Mouse (Mus musculus) cerebellum, adult (tissue): ENCODE measurements around the gene Nxn.
A peak's percentile ranks its signal among the peaks of the same experiment; 100 is the strongest.

ENCODE experiments used
- ATAC-seq: cut with Nextera tagmentation; 2 replicates; pipeline ENCODE4 v1.9.2; 2017; ENCODE audit warnings: mild to moderate bottlenecking, moderate library complexity, mixed read lengths; ENCODE audit not compliant: insufficient number of reproducible peaks, low FRiP score, low TSS enrichment

Nxn gene

DNA sequence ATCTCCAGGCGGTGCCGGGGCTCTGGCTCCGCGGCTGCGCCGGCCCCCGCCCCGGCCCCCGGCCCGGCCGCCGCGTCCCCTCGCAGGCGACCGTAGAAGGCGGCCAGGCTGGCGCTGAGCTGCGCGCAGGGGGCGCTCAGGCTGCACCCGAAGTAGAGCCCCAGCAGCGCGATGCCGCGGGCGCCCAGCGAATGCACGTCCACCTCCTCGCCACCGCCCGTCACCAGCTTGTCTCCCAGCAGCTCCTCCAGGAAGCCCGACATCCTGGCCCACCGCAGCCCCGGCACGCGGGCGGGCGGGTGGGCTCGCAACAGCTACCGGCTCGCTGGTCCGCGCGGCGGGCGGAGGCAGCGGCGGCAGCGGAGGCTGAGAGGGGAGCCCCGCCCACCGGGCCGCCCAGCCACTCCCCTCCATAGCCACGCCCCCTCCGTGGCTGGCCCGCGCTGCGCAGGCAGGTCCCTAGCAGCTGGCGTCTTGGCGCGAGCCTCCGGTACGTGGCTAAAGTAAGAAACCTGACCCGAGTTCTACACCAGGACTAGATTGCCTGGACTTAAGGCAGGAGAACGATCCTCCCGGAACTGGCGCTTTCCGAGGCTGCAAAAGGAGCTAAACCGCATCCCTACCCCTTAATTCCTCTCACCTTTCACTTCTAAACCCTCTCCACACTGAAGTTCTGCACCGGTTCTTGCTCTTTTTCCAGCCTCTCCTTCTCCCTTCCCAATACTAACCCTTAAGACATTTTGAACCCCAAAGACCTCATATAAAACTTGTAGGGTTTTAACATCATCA lies at the start of gene Nxn:
Gene Nxn, minus strand, starts transcription at position 343 of the 789 bp plus-strand sequence.
- ATAC-seq: peak; percentile 61; the same call in 1 of the 2 replicates

DNA sequence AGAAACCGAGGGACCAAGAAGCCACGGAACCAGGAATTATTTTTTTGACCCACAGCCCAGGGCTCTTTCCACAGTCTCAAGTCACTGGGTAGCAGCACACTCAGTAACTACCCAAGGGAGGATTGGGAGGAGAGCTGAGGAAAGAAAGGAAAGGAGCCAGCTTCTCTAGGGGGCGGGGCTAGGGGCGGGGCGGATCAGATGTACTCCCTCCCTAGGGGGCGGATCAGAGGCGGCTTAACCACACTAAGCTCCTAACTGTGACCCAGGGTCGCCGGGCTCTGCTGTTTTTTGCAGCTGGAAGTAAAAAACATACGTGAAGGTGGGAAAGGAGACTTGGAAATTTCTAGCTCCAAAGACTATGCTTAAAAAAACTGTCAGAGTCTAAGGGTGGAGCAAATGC lies 47.3 kb upstream of the Nxn start:
- ATAC-seq: no peak

DNA sequence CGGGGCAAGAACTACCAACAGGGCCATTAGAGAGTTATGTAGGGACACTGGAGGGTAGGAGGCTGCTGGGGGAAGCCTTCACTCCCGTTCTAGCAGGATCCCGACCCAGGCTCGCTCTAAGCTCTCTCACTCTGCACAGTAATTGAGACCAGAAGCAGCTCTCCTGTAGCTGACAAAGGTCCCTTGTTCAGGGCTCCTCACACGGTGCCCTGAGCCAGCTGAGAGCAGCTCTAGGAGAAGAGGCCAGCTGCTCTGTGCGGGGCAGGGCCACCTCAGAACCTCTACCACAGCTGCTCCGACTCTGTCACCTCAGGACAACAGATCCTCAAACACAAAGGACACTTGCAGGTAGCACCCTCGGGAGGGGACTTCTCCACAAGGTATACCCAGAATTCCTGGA lies 46.5 kb upstream of the Nxn start:
- no peak for ATAC-seq

DNA sequence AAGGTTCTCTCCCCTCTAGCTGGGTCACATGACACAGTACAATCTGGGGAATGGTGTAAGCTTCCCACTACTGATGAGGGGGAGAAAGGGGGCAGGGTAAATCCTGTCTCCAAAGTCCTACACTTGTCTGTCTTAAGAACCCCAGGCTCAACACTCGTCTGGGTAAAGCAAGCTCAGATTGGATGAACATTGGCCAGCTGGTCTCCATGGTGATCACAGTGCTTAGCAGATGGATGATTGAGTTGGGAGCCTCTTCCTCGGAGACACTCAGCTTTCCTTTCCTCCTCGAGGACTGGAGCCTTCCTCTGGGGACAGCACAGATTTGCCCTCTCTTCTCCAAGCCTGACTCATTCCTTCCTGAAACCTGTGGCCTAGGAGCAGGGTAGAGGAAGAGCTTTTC lies 40.7 kb upstream of the Nxn start:
- no peak for ATAC-seq

- ATAC-seq: peak; percentile 56; the same call in 1 of the 2 replicates
These were observed 38.0 kb upstream of the Nxn start for GRCm38 (mm10) chr11:76436864-76437437.

- no peak for ATAC-seq
These were observed 37.1 kb upstream of the Nxn start for GRCm38 (mm10) chr11:76436009-76436408.

DNA sequence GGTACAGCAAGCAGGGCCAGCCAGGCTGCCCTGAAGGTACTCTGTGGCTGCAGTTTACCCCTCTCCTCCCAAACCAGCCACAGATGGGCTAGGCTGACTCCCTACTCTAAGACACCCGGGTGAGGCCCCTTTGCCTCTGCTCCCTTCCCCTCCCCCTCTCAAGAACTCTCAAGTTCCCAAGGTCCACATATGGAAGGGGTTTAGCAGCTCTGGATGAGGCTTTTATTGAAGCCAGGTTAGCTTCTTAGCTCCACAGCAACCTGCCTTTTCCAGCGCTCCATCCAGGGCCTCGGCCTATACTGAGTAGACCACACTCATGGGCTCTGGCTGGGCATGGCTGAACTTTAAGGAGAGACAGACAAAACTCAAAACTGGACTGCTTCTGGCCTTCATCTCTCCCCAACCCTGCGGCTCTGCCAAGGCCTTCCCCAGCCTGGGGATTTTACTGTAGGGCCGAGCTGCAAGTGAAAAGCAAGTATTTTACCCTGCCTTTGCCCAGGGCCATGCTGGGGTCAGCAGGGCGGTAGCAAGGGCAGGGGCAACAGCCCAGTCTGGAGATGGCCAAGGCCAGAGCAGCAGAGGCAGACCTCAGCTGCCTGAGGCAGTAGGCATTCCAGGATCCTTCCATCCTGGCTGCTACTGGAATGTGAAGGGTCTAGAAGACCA lies 31.2 kb upstream of the Nxn start:
- no peak for ATAC-seq

DNA sequence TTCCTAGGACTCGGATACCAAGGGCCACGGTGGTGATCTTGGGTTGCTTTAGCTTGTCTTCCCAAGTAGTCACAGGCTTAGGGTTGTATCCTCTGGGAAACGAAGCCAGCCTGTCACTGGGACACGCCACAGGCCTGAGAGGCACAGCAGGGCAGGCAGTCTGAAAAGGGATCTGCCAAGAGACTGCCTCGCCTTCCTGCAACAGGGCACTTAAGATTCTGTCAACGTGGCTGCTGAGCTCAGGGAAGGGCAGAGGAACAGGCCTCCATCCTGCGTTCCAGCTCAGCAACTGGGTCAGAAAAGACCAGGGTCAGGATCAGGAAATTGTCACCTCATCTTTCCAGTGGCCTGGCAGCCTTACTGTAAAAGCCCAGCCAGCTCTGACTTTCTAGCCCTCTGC lies 30.6 kb upstream of the Nxn start:
- ATAC-seq: no peak

DNA sequence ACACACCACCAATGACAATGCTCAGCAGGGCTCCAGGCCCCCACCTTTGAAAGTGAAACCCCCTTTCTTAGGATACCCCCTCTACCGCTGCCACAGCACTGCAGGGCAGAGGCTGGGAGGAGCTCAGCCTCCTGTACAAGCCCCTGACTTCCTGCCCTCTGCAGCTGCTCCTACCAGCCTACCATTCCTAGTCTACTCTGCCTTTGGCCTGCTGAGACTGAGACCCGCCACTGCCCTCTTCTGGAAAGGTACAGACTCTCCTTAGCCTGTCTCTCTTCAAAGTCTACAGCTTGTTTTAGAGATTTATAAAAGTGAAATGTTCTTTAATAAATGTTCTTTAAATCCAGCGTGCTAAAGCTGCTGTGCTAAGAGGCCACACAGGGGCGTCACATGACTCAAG lies 30.1 kb upstream of the Nxn start:
- no peak for ATAC-seq

- no peak for ATAC-seq
These were observed 28.8 kb upstream of the Nxn start for GRCm38 (mm10) chr11:76427781-76428180.

DNA sequence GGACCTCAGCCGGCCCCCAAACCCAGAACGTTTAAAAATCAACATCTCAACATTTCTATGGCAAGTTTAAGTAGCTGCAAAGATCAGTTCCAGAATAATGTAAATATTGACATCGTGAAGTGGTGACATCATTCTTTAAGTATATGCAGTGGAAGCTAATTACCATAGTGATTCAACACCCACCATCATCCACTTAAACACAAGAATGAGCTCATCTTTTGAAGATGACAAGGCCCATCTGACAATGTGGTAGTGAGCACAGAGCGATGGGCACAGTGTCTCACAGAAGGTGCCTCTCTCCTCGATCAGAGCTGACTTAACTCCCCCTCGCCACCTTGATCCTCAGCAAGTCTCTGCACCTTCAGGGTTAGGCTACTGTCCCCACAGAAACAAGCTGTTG lies 26.8 kb upstream of the Nxn start:
- ATAC-seq: no peak

DNA sequence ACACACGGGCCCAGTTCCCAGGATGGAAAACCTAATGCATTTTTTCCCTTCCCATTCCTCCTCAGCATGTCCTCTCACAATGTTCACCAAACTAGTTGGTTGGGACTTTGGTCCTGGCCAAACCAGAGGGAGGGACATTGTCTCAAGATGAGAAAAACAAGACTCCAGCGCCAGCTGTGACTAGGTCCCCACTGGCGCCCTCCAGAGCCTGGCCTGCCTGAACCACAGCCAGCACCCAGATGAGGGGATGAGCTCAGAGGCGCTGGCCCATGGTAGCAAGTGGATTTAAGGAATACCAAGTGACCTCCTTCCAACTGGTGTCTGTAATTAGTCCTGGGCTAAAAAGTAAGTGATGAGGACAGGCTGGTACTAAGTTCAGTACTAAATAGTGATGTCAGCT lies 22.0 kb upstream of the Nxn start:
- no peak for ATAC-seq

DNA sequence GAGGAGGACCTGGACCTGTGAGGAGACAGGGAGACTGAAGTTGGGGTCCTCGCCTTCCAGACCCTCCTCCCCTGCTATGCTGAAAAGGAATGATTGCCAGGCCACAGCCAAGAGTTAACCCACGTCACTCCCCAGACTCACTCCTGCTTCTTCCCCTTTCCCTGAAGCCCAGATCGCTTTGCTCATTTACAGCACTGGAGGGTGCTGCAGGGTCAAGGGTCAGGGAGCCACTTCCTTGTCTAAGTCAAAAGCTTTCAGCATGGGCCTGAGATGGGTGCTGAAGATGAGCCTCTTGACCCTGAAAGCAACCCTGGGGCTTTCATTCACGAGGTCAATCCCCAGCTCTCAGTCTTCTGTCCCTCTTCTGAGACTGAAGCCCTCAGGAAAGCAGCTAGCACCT lies 20.2 kb upstream of the Nxn start:
- no peak for ATAC-seq

- no peak for ATAC-seq
These were observed 19.5 kb upstream of the Nxn start for GRCm38 (mm10) chr11:76418423-76418822.

GRCm38 (mm10) chr11:76415985-76416384 lies 17.0 kb upstream of the Nxn start:
- no peak for ATAC-seq

DNA sequence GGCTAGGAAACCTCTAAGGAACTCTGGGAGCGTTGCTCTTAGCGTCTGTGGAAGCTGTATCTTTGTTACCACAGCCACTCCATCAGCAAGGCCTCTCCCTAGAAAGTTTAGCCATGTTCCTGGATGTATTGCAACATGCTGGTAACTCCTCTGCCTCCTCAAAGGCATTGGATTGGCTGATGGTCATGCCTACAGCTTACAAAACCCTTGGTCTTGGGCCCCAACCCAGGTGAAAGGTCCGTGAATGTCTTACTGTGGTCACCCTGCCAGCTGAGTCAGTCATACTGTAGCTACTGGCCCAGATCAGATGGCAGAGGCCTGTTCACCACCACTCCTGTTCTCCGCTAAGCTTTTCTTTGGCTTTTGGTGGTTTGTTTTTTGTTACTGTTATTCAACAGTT lies 16.1 kb upstream of the Nxn start:
- ATAC-seq: no peak

DNA sequence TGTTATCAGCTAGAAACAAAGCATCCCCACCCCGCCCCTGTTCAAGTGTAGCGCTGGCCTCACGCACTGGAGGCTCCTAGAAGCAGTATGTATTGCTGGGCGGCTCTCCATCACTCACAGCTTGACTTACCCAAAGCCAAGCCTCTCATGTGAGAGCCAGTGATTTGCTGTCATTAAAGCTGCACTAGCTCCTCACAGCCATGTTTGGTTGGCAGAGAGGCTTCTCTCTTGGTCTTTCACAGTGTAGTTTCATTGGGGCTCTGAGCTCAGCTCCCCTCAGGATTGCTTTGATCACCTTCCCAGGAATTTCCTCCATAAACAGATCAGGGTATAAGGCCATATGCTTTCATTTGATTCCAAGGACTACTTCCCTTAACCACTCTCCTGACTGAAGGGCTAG lies 14.3 kb upstream of the Nxn start:
- ATAC-seq: no peak

GRCm38 (mm10) chr11:76410826-76411225 lies 11.9 kb upstream of the Nxn start:
- ATAC-seq: no peak

- peak; percentile 97 for ATAC-seq
These were observed 8.0 kb upstream of the Nxn start, which contains the start of gene Timm22 for GRCm38 (mm10) chr11:76406702-76407583. TSS of gene Timm22 (plus strand) at chr11:76406952.

DNA sequence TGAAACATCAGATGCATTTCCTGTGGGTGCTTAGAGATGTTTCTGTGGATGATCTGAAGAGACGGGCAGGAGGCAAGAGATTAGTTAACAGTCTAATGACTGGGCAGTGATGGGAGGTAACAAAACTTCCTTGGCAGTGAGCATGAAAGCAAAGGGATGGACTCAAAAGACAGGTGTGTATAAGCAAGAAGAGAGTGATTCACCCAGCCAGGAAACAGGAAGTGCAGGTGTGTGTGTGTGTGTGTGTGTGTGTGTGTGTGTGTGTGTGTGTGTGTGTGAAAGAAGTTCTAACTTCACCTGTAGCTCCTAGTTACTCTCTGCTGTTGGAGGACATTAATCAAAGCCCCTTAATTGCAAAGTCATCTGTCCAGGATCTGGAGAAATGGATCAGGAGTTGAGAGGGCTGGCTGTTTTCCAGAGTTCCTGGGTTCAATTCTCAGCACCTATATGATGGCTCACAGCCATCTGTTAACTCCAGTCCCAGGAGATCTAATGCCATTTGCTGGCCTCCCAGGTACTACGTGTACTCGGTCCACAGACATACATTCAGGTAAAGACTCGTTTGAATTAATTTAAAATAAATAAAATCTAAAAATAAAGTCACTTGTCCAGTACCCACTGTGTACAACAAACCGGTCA lies 6.8 kb upstream of the Nxn start:
- no peak for ATAC-seq
